Mouse (Mus musculus): ENCODE data around the gene Pigk. TPM values are rescaled to one million over a fixed set of nuclear protein-coding genes. Genes with fewer than 3 reads are reported as not detected.

Pigk gene
- polyA plus RNA-seq, 1 experiment from 2014 or later: 47.9 TPM

GRCm38 (mm10) chr3:152821202-152821601, 107.3 kb downstream of the Pigk start:
- WGBS: 68% methylated on average over 14 of the region's 14 CpGs
- Histone ChIP-seq H3K9me3 (no peaks in the 10 kb centered on the region), H3K27ac (no peak overlapping the region), H3K27me3 (no peaks in the 10 kb centered on the region), H3K9ac (no peak overlapping the region), H3K4me3 (no peak overlapping the region), H3K4me1 (replicated peaks) (no peaks in the 10 kb centered on the region; the same call in 1 of the 2 replicates), H3K36me3 (peaks cover 2% of the 10 kb centered on the region; the same call in 1 of the 2 replicates), H3K4me2 (no peak overlapping the region)
- ATAC-seq (ENCODE audit: low FRiP score): no peak

- no peaks in the 10 kb centered on the region for H3K27me3 ChIP-seq
- 69% methylated on average over 3 of the region's 3 CpGs for WGBS
- H3K27ac ChIP-seq: peak overlapping the region; percentile 48; the same call in 1 of the 2 replicates
Observed at GRCm38 (mm10) chr3:152831377-152831776, 117.5 kb downstream of the Pigk start.

DNA sequence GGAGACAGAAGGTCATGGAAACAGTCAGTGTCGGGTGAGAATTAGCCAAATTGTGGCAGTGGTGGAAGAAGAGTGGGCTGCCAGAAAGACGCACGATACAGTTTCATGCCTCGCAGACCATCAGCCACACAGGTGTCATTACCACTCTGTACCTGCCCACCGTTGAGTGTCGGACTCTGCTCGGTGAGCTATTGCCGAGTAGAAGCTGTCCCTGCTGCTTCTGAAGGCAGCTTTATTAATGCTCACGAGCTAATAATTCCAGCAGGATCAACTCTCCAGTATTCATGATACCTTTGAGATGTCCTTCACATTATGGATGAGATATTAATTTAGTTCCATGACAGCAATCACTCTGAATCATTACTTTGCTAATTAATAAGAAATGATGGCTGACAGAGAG, 118.1 kb downstream of the Pigk start:
- H3K4me2 ChIP-seq: no peak overlapping the region
- H3K27ac ChIP-seq: peak overlapping the region; percentile 48; the same call in 1 of the 2 replicates
- no peak overlapping the region for H3K4me3 ChIP-seq
- no peak overlapping the region for H3K9ac ChIP-seq
- H3K36me3 ChIP-seq: no peaks in the 10 kb centered on the region; the same call in 1 of the 2 replicates
- 80% methylated on average over 9 of the region's 9 CpGs for WGBS
- no peaks in the 10 kb centered on the region for H3K27me3 ChIP-seq
- ATAC-seq (ENCODE audit: low FRiP score): no peak
- H3K9me3 ChIP-seq: no peaks in the 10 kb centered on the region
- peaks cover 20% of the 10 kb centered on the region for H3K4me1 ChIP-seq (replicated peaks)

More at GRCm38 (mm10) chr3:152831377-152831776, 117.5 kb downstream of the Pigk start:
- Histone ChIP-seq H3K9me3 (no peaks in the 10 kb centered on the region), H3K4me2 (no peak overlapping the region), H3K4me3 (no peak overlapping the region), H3K9ac (no peak overlapping the region), H3K36me3 (no peaks in the 10 kb centered on the region; the same call in 1 of the 2 replicates), H3K4me1 (replicated peaks) (peaks cover 20% of the 10 kb centered on the region)
- no peak for ATAC-seq (ENCODE audit: low FRiP score)

- WGBS: 87% methylated on average over 4 of the region's 4 CpGs
- H3K4me3 ChIP-seq: no peak overlapping the region
- H3K9me3 ChIP-seq: no peaks in the 10 kb centered on the region
- H3K27me3 ChIP-seq: no peaks in the 10 kb centered on the region
- ATAC-seq (ENCODE audit: low FRiP score): no peak
- H3K36me3 ChIP-seq: no peaks in the 10 kb centered on the region
- H3K4me1 ChIP-seq (replicated peaks): peaks cover 20% of the 10 kb centered on the region
- no peak overlapping the region for H3K27ac ChIP-seq
- H3K9ac ChIP-seq: no peak overlapping the region
- H3K4me2 ChIP-seq: no peak overlapping the region
Observed at GRCm38 (mm10) chr3:152832436-152832835, 118.5 kb downstream of the Pigk start.

DNA sequence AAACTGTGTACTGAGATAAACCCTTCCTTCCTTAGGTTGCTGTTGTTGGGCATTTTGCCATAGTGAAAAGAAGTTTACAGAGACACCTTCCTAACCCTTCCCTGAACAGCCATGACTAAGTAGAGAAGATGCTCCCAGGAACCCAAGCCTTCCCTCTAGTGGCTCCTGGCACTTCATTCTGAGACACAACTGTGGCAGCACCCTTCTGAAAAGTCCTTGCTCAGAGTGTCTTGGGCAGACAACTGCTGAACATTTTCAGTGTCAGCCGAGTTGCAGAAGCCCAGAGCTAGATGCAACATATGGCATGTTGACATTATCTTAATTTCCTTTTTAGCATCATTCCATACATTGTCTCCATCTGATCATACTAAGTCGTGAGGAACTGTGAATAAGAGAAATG, 123.5 kb downstream of the Pigk start:
- H3K27ac ChIP-seq: no peak overlapping the region
- 68% methylated on average over 2 of the region's 2 CpGs for WGBS

DNA sequence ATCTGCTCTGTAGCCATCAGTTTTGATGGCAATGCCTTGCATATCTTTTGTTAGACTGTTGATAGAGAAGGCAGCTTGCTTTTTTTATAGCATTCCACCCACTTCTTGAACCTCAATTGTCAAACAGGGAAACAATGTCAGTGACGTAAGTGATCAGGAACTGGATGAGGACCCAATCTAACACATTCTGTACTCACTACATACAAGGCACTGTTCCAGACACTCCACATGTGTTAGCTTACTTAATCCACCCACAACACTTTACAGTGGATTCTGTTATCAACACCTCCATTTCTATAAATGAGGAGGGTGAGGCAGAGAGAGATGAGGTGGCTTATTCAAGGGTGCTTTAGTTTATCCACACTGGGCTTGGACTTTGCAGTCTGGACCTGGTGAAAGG, 124.0 kb downstream of the Pigk start:
- 87% methylated on average over 1 of the region's 1 CpGs for WGBS
- ATAC-seq (ENCODE audit: low FRiP score): no peak
- H3K4me1 ChIP-seq (replicated peaks): peaks cover 20% of the 10 kb centered on the region

More for the DNA sequence above, 123.5 kb downstream of the Pigk start:
- Histone ChIP-seq H3K4me2 (no peak overlapping the region), H3K36me3 (no peaks in the 10 kb centered on the region), H3K27me3 (no peaks in the 10 kb centered on the region), H3K4me1 (replicated peaks) (peaks cover 19% of the 10 kb centered on the region), H3K9ac (no peak overlapping the region), H3K9me3 (no peaks in the 10 kb centered on the region), H3K4me3 (no peak overlapping the region)
- ATAC-seq (ENCODE audit: low FRiP score): no peak

DNA sequence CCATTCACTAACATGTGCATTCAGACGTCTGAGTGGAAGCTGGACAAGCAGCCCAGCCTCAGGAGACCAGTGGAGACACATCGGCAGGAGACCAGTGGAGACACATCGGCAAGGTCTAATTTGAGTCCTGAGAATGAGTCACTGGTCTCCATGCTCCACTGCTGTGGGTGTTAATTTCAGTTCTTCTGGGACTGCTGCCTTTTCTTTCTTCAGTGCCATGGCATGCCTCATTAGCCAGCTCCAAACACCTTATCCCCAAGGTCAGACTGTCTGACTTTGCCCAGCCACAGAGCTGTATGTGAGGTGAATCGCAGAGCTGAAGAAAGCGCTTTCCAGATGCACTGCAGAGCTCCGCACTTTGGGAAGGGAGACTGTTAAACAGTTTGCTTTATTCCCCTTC, 127.4 kb downstream of the Pigk start:
- Histone ChIP-seq H3K9ac (peak overlapping the region; percentile 19; the same call in 1 of the 2 replicates), H3K9me3 (no peaks in the 10 kb centered on the region), H3K27me3 (no peaks in the 10 kb centered on the region), H3K36me3 (no peaks in the 10 kb centered on the region; the same call in 1 of the 2 replicates), H3K27ac (peak overlapping the region; percentile 23; the same call in 1 of the 2 replicates), H3K4me2 (no peak overlapping the region), H3K4me1 (replicated peaks) (peaks cover 28% of the 10 kb centered on the region), H3K4me3 (no peak overlapping the region)
- WGBS: 69% methylated on average over 6 of the region's 6 CpGs
- ATAC-seq (ENCODE audit: low FRiP score): 0 out of 2 replicates have a peak, but pooled peaks have one; percentile 22

More for the DNA sequence above, 124.0 kb downstream of the Pigk start:
- Histone ChIP-seq H3K4me3 (no peak overlapping the region), H3K9me3 (no peaks in the 10 kb centered on the region), H3K27ac (no peak overlapping the region), H3K9ac (no peak overlapping the region), H3K4me2 (no peak overlapping the region), H3K36me3 (no peaks in the 10 kb centered on the region), H3K27me3 (no peaks in the 10 kb centered on the region)

GRCm38 (mm10) chr3:152842648-152843047, 128.7 kb downstream of the Pigk start:
- 47% methylated on average over 3 of the region's 3 CpGs for WGBS
- H3K9me3 ChIP-seq: no peaks in the 10 kb centered on the region
- H3K27ac ChIP-seq: peak overlapping the region; percentile 23; the same call in 1 of the 2 replicates
- H3K4me1 ChIP-seq (replicated peaks): peaks cover 32% of the 10 kb centered on the region
- no peak overlapping the region for H3K4me3 ChIP-seq
- no peaks in the 10 kb centered on the region; the same call in 1 of the 2 replicates for H3K36me3 ChIP-seq
- ATAC-seq (ENCODE audit: low FRiP score): no peak
- H3K9ac ChIP-seq: no peak overlapping the region
- no peaks in the 10 kb centered on the region for H3K27me3 ChIP-seq
- no peak overlapping the region for H3K4me2 ChIP-seq

- no peaks in the 10 kb centered on the region; the same call in 1 of the 2 replicates for H3K36me3 ChIP-seq
- no peaks in the 10 kb centered on the region for H3K27me3 ChIP-seq
- peaks cover 32% of the 10 kb centered on the region for H3K4me1 ChIP-seq (replicated peaks)
- no peak overlapping the region for H3K9ac ChIP-seq
- no peaks in the 10 kb centered on the region for H3K9me3 ChIP-seq
- ATAC-seq (ENCODE audit: low FRiP score): no peak
- no peak overlapping the region for H3K27ac ChIP-seq
- no peak overlapping the region for H3K4me3 ChIP-seq
- no peak overlapping the region for H3K4me2 ChIP-seq
Observed at GRCm38 (mm10) chr3:152843925-152844324, 130.0 kb downstream of the Pigk start.

DNA sequence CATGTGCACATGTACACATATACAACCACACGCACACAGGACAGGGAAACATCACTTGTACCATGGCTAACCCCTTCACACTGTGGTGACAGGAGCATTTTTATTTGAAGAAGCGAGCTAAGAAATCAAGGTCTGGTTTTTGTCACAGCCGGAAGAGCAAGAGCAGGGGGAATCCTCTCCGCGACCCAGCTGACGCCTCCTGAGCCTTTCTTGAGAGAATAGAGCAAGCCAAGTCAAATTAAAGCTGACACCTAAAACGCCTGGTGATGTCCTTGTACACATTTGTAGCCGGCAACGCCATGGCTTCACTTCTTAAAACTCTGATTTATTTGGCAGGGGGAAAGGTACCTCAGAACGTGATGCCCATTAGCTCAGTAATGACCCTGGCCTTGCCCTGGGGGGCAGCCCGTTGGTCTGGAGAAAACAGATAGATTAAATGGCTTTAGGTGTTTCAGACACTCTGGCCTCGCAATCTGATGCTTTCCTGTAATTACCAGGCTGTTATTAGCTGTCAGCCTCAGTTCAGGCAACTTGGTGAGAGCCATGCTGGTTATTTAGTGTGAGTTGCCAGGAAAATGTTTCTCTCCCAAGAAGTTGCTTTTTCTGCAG, 141.2 kb downstream of the Pigk start:
- Histone ChIP-seq H3K36me3 (no peaks in the 10 kb centered on the region), H3K4me3 (no peak overlapping the region), H3K27ac (peak overlapping the region; percentile 20; the same call in 1 of the 2 replicates), H3K4me2 (no peak overlapping the region), H3K4me1 (replicated peaks) (peaks cover 28% of the 10 kb centered on the region), H3K27me3 (no peaks in the 10 kb centered on the region), H3K9me3 (no peaks in the 10 kb centered on the region), H3K9ac (no peak overlapping the region)
- ATAC-seq (ENCODE audit: low FRiP score): no peak
- 54% methylated on average over 12 of the region's 12 CpGs for WGBS

DNA sequence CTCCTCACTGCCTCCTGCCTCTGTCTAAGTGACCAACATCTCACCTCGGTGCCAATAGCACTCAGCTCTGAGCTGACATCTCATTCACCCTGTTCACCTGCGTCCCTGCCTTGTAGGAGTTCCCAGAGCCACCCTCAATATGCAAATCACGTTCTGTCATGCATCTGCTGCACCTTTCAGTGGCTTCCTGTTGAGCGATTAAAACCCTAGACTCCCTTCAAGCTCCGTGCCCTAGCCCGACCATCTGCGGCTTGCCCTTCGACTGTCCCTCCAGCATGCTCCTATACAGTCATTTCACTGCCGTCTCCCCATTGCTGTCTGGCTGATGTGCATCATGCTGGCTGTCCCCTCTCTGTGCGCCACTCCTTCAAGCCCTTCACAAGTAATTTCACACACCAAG, 142.2 kb downstream of the Pigk start:
- peak overlapping the region; percentile 15; the same call in 1 of the 2 replicates for H3K27ac ChIP-seq
- ATAC-seq (ENCODE audit: low FRiP score): 0 out of 2 replicates have a peak, but pooled peaks have one; percentile 43
- H3K27me3 ChIP-seq: no peaks in the 10 kb centered on the region
- whole genome bisulfite sequencing: 43% methylated on average over 10 of the region's 10 CpGs
- no peaks in the 10 kb centered on the region for H3K36me3 ChIP-seq
- peaks cover 28% of the 10 kb centered on the region for H3K4me1 ChIP-seq (replicated peaks)
- no peak overlapping the region for H3K4me2 ChIP-seq
- no peak overlapping the region for H3K9ac ChIP-seq
- no peaks in the 10 kb centered on the region for H3K9me3 ChIP-seq
- no peak overlapping the region for H3K4me3 ChIP-seq

DNA sequence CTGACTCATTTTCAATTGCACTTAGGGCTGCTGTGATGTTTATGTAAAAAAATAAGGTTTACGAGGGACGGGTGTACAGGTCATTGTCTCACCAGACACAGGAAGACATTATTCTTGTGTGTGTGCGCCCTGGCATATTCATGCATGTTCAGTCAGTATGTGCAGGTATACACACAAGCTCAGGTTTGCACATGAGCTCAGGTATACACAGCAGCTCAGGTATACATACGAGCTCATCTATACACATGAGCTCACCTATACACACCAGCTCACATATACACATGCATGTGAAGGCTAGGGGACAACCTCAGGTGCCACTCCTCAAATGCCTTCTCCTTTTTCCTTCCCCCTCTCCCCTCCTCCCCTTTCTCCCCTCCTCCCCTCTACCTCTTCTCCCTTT, 147.6 kb downstream of the Pigk start:
- 83% methylated on average over 4 of the region's 4 CpGs for WGBS
- Histone ChIP-seq H3K9ac (no peak overlapping the region), H3K4me2 (no peak overlapping the region), H3K9me3 (no peaks in the 10 kb centered on the region), H3K27ac (no peak overlapping the region), H3K4me1 (replicated peaks) (peaks cover 18% of the 10 kb centered on the region), H3K36me3 (peaks cover 5% of the 10 kb centered on the region; the same call in 1 of the 2 replicates), H3K27me3 (no peaks in the 10 kb centered on the region), H3K4me3 (no peak overlapping the region)
- ATAC-seq (ENCODE audit: low FRiP score): no peak

DNA sequence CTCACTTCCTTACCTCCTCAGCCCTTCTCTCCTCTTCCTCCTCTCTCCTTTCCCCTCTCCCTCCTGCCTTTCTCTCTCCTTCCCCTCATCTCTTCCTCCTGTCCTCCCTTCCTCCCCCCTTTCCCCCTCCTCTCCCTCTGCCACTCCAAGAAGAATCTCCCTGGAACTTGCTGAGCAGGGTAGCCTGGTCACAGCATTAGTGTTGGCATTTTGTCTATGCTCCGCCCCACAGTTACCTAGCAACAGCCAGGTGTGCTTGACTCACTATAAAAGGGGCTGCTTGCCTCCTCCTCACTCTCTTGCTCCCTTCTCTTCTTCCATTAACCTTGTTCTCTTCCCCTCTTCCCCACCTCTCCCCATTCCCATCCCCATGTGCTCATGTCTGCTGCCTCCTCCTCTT, 148.1 kb downstream of the Pigk start:
- WGBS: 75% methylated on average over 1 of the region's 1 CpGs
- no peak for ATAC-seq (ENCODE audit: low FRiP score)
- Histone ChIP-seq H3K9me3 (no peaks in the 10 kb centered on the region), H3K9ac (no peak overlapping the region), H3K4me3 (no peak overlapping the region), H3K27me3 (no peaks in the 10 kb centered on the region), H3K27ac (no peak overlapping the region), H3K4me2 (no peak overlapping the region), H3K36me3 (peaks cover 5% of the 10 kb centered on the region; the same call in 1 of the 2 replicates), H3K4me1 (replicated peaks) (peaks cover 21% of the 10 kb centered on the region)

Data from hindbrain, embryonic 13.5 days (tissue).